Mouse (Mus musculus): ENCODE measurements around the gene Olfr905. TPM values are rescaled to one million over a fixed set of nuclear protein-coding genes. Genes with fewer than 3 reads are reported as not detected.

Gene Olfr905
- polyA plus RNA-seq, 1 experiment from 2014 or later = not detected

- no peaks in the 10 kb centered on the region for H3K27me3 ChIP-seq (replicated peaks; ENCODE audit: control insufficient read depth, insufficient read depth, low read length)
- H3K9ac ChIP-seq (ENCODE audit: low read length) = no peak within 1 kb of the TSS
- no peaks in the 10 kb centered on the region for H3K4me1 ChIP-seq (ENCODE audit: control insufficient read depth, insufficient read depth, low read length)
- ATAC-seq = no peak
- no peaks in the 10 kb centered on the region for H3K36me3 ChIP-seq (ENCODE audit: control insufficient read depth, insufficient read depth, low read length)
- no peak within 1 kb of the TSS for H3K27ac ChIP-seq (ENCODE audit: low read depth, low read length)
- H3K4me2 ChIP-seq (ENCODE audit: low read length) = no peak within 1 kb of the TSS
- 66% methylated on average over 1 of the region's 1 CpGs for WGBS
- no peak for DNase-seq (ENCODE audit: low spot score)
- no peak within 1 kb of the TSS for H3K4me3 ChIP-seq (ENCODE audit: low read depth, low read length)
- H3K9me3 ChIP-seq (replicated peaks; ENCODE audit: control insufficient read depth, low read length) = no peaks in the 10 kb centered on the region
These were observed 50.4 kb downstream of the Olfr905 start, which contains the start of gene Olfr911-ps1 for GRCm38 (mm10) chr9:38521280-38521679. Gene Olfr911-ps1 (plus strand): TSS chr9:38521580.

Other genes starting within 250 kb of the Olfr905 start
- gene Olfr143, start 218.3 kb upstream of the Olfr905 start, polyA plus RNA-seq (2014; fragmentation: Nextera tagmentation; extraction: Ambion mirVana) = not detected in 2 replicates
- not detected in 2 replicates for gene Olfr895, start 203.3 kb upstream of the Olfr905 start, polyA plus RNA-seq (2014; fragmentation: Nextera tagmentation; extraction: Ambion mirVana)
- not detected in 2 replicates for gene Olfr896-ps1, start 180.0 kb upstream of the Olfr905 start, polyA plus RNA-seq (2014; fragmentation: Nextera tagmentation; extraction: Ambion mirVana)
- not detected in 2 replicates for gene Olfr25, start 142.0 kb upstream of the Olfr905 start, polyA plus RNA-seq (2014; fragmentation: Nextera tagmentation; extraction: Ambion mirVana)
- not detected in 2 replicates for gene Olfr898, start 122.7 kb upstream of the Olfr905 start, polyA plus RNA-seq (2014; fragmentation: Nextera tagmentation; extraction: Ambion mirVana)
- gene Olfr250, start 104.2 kb upstream of the Olfr905 start, polyA plus RNA-seq (2014; fragmentation: Nextera tagmentation; extraction: Ambion mirVana) = not detected in 2 replicates
- gene Olfr251, start 94.0 kb upstream of the Olfr905 start, polyA plus RNA-seq (2014; fragmentation: Nextera tagmentation; extraction: Ambion mirVana) = not detected in 2 replicates
- gene Olfr147, start 69.4 kb upstream of the Olfr905 start, polyA plus RNA-seq (2014; fragmentation: Nextera tagmentation; extraction: Ambion mirVana) = not detected in 2 replicates
- gene Olfr901, start 41.7 kb upstream of the Olfr905 start, polyA plus RNA-seq (2014; fragmentation: Nextera tagmentation; extraction: Ambion mirVana) = not detected in 2 replicates
- not detected in 2 replicates for gene Olfr902, start 23.5 kb upstream of the Olfr905 start, polyA plus RNA-seq (2014; fragmentation: Nextera tagmentation; extraction: Ambion mirVana)
- gene Olfr904, start 8.0 kb upstream of the Olfr905 start, polyA plus RNA-seq (2014; fragmentation: Nextera tagmentation; extraction: Ambion mirVana) = not detected in 2 replicates
- gene Olfr906, start 16.0 kb downstream of the Olfr905 start, polyA plus RNA-seq (2014; fragmentation: Nextera tagmentation; extraction: Ambion mirVana) = not detected in 2 replicates
- gene Olfr907, start 24.7 kb downstream of the Olfr905 start, polyA plus RNA-seq (2014; fragmentation: Nextera tagmentation; extraction: Ambion mirVana) = not detected in 2 replicates
- not detected in 2 replicates for gene Olfr911-ps1, start 50.5 kb downstream of the Olfr905 start, polyA plus RNA-seq (2014; fragmentation: Nextera tagmentation; extraction: Ambion mirVana)
- not detected in 2 replicates for gene Olfr910, start 66.7 kb downstream of the Olfr905 start, polyA plus RNA-seq (2014; fragmentation: Nextera tagmentation; extraction: Ambion mirVana)
- not detected in 2 replicates for gene Olfr912, start 109.1 kb downstream of the Olfr905 start, polyA plus RNA-seq (2014; fragmentation: Nextera tagmentation; extraction: Ambion mirVana)
- gene Olfr913, start 121.7 kb downstream of the Olfr905 start, polyA plus RNA-seq (2014; fragmentation: Nextera tagmentation; extraction: Ambion mirVana) = not detected in 2 replicates
- not detected in 2 replicates for gene Olfr914, start 134.0 kb downstream of the Olfr905 start, polyA plus RNA-seq (2014; fragmentation: Nextera tagmentation; extraction: Ambion mirVana)
- not detected in 2 replicates for gene Olfr916, start 188.8 kb downstream of the Olfr905 start, polyA plus RNA-seq (2014; fragmentation: Nextera tagmentation; extraction: Ambion mirVana)
- gene Olfr917, start 194.7 kb downstream of the Olfr905 start, polyA plus RNA-seq (2014; fragmentation: Nextera tagmentation; extraction: Ambion mirVana) = not detected in 2 replicates
- not detected in 2 replicates for gene Olfr918, start 203.5 kb downstream of the Olfr905 start, polyA plus RNA-seq (2014; fragmentation: Nextera tagmentation; extraction: Ambion mirVana)
- not detected in 2 replicates for gene Olfr919, start 232.6 kb downstream of the Olfr905 start, polyA plus RNA-seq (2014; fragmentation: Nextera tagmentation; extraction: Ambion mirVana)
- gene Vwa5a, start 247.2 kb downstream of the Olfr905 start, polyA plus RNA-seq (2014; fragmentation: Nextera tagmentation; extraction: Ambion mirVana) = 6.9 and 7.3 TPM in 2 replicates